Comparison of ENCODE assay signal across 17 mouse cellular contexts in the genomic region with DNA sequence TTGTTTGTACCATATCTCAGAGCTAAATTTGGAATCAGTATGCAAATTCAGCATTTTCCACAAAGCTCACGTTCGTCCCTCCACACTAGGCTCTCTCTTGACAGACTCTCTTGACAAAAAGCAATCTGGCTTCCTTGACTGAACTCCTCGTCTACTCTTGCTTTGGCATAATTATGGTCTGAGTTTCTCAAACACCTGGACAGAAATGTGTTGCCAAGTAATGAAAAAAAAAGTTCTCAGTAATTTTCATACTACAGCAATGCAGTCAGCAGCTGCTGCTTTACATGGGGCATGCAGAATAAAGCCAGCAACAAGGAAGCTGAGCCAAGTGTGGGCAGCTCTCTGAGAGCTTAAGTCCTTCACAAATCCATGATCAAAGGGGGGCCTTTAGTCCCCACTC.
A peak's percentile ranks its signal among the peaks of the same experiment; 100 is the strongest.
DNase-seq lines count a peak whose midpoint lies in the region; ATAC-seq and TF ChIP-seq lines count a peak whose summit lies in the region.
"Had no signal": no experiment of that assay in that cellular context is flagged by ENCODE, and none has a peak within 500 bp of the region (broad histone marks: within the 10 kb centered on the region; RNA-seq: fewer than 3 reads in every experiment).

No protein-coding gene starts in this region.

- WGBS in embryonic facial prominence, embryonic 14.5 days, result 49% methylated on average over 3 of the region's 3 CpGs
- WGBS in embryonic facial prominence, embryonic 10.5 days, result 75% methylated on average over 3 of the region's 3 CpGs
- WGBS in midbrain, postnatal 0 days, result 43% methylated on average over 3 of the region's 3 CpGs
- WGBS in midbrain, embryonic 13.5 days, result 49% methylated on average over 3 of the region's 3 CpGs

- no peaks in the 10 kb centered on the region for H3K4me1 ChIP-seq in embryonic facial prominence, embryonic 14.5 days (ENCODE audit: control insufficient read depth, insufficient read depth, low read length)
- H3K4me1 ChIP-seq in embryonic facial prominence, embryonic 10.5 days, result no peaks in the 10 kb centered on the region
- no peaks in the 10 kb centered on the region for H3K4me1 ChIP-seq in midbrain, postnatal 0 days (ENCODE audit: insufficient read depth, low read length)
- H3K4me1 ChIP-seq in midbrain, embryonic 13.5 days (replicated peaks), result no peaks in the 10 kb centered on the region
- H3K4me1 ChIP-seq: embryonic facial prominence, embryonic 15.5 days; hindbrain, embryonic 10.5 days had no signal

- no peaks in the 10 kb centered on the region for H3K27me3 ChIP-seq in embryonic facial prominence, embryonic 14.5 days (replicated peaks; ENCODE audit: control insufficient read depth, insufficient read depth, low read length)
- H3K27me3 ChIP-seq in embryonic facial prominence, embryonic 10.5 days (replicated peaks; ENCODE audit: low read depth, poor library complexity, severe bottlenecking), result no peaks in the 10 kb centered on the region
- no peaks in the 10 kb centered on the region for H3K27me3 ChIP-seq in midbrain, postnatal 0 days (ENCODE audit: insufficient read depth, low read length)
- no peaks in the 10 kb centered on the region for H3K27me3 ChIP-seq in midbrain, embryonic 13.5 days
- H3K27me3 ChIP-seq: embryonic facial prominence, embryonic 15.5 days had no signal

- no peak overlapping the region for H3K9ac ChIP-seq in embryonic facial prominence, embryonic 14.5 days (ENCODE audit: low read depth, low read length)
- no peak overlapping the region for H3K9ac ChIP-seq in midbrain, postnatal 0 days (replicated peaks; ENCODE audit: low read length, poor library complexity, severe bottlenecking)
- no peak overlapping the region for H3K9ac ChIP-seq in midbrain, embryonic 13.5 days (replicated peaks)
- H3K9ac ChIP-seq: embryonic facial prominence, embryonic 15.5 days had no signal

- intact Hi-C loops in left cerebral cortex, postnatal 25 days (cut with DNase I), result no loop called here

- no peak overlapping the region for H3K4me3 ChIP-seq in embryonic facial prominence, embryonic 14.5 days (ENCODE audit: low read depth, low read length)
- H3K4me3 ChIP-seq in embryonic facial prominence, embryonic 10.5 days, result no peak overlapping the region
- H3K4me3 ChIP-seq in midbrain, postnatal 0 days (ENCODE audit: low read depth, low read length), result no peak overlapping the region
- H3K4me3 ChIP-seq in midbrain, embryonic 13.5 days (replicated peaks), result no peak overlapping the region
- H3K4me3 ChIP-seq: embryonic facial prominence, embryonic 15.5 days; hindbrain, embryonic 10.5 days had no signal

- peak; percentile 50 for DNase-seq in embryonic facial prominence, embryonic 14.5 days (ENCODE audit: low spot score)
- DNase-seq in embryonic facial prominence, embryonic 10.5 days (ENCODE audit: low spot score), result no peak
- peak; percentile 41 for DNase-seq in midbrain, postnatal 0 days (ENCODE audit: low spot score)
- DNase-seq in left cerebral cortex, postnatal 25 days (ENCODE audit: low spot score in 2 of 2), result peak; percentile 9 to 71
- DNase-seq in telencephalon, adult 2 months (ENCODE audit: low read depth, low spot score), result peak; percentile 52
- no peak for DNase-seq in lung, postnatal 4 days
- no peak for DNase-seq in thymus, postnatal 14 days
- DNase-seq: adrenal gland, postnatal 36 days; cerebellum, adult 11 months; kidney, postnatal 10 days; lung, adult 2 months; midbrain, embryonic 14.5 days; thymus, postnatal 4 days had no signal

- no peak for ATAC-seq in embryonic facial prominence, embryonic 14.5 days (ENCODE audit: low read depth)
- no peak for ATAC-seq in midbrain, postnatal 0 days (ENCODE audit: low FRiP score)
- no peak for ATAC-seq in midbrain, embryonic 13.5 days

- H3K9me3 ChIP-seq in embryonic facial prominence, embryonic 14.5 days (ENCODE audit: control insufficient read depth, low read length), result no peaks in the 10 kb centered on the region
- no peaks in the 10 kb centered on the region for H3K9me3 ChIP-seq in embryonic facial prominence, embryonic 10.5 days
- no peaks in the 10 kb centered on the region for H3K9me3 ChIP-seq in midbrain, postnatal 0 days (ENCODE audit: low read length)
- no peaks in the 10 kb centered on the region for H3K9me3 ChIP-seq in midbrain, embryonic 13.5 days
- H3K9me3 ChIP-seq: embryonic facial prominence, embryonic 15.5 days; hindbrain, embryonic 10.5 days had no signal

- no peak for TF ChIP-seq CTCF in midbrain, postnatal 0 days (IDR thresholded peaks at IDR 0.05)

- no peak overlapping the region for H3K4me2 ChIP-seq in embryonic facial prominence, embryonic 14.5 days (ENCODE audit: low read depth, low read length)
- H3K4me2 ChIP-seq in midbrain, postnatal 0 days (ENCODE audit: low read depth, low read length, poor library complexity, severe bottlenecking), result no peak overlapping the region
- H3K4me2 ChIP-seq in midbrain, embryonic 13.5 days (replicated peaks), result no peak overlapping the region
- H3K4me2 ChIP-seq: embryonic facial prominence, embryonic 15.5 days had no signal

- no peak overlapping the region for H3K27ac ChIP-seq in embryonic facial prominence, embryonic 14.5 days (replicated peaks; ENCODE audit: low read depth, low read length)
- H3K27ac ChIP-seq in embryonic facial prominence, embryonic 10.5 days (replicated peaks), result no peak overlapping the region
- no peak overlapping the region for H3K27ac ChIP-seq in midbrain, postnatal 0 days (ENCODE audit: low read depth, low read length)
- H3K27ac ChIP-seq in midbrain, embryonic 13.5 days, result no peak overlapping the region
- H3K27ac ChIP-seq: embryonic facial prominence, embryonic 15.5 days; hindbrain, embryonic 10.5 days; macrophage had no signal

- H3K36me3 ChIP-seq in embryonic facial prominence, embryonic 14.5 days (ENCODE audit: control insufficient read depth, insufficient read depth, low read length), result no peaks in the 10 kb centered on the region
- no peaks in the 10 kb centered on the region for H3K36me3 ChIP-seq in embryonic facial prominence, embryonic 10.5 days (replicated peaks)
- no peaks in the 10 kb centered on the region for H3K36me3 ChIP-seq in midbrain, postnatal 0 days (ENCODE audit: insufficient read depth, low read length)
- H3K36me3 ChIP-seq in midbrain, embryonic 13.5 days, result no peaks in the 10 kb centered on the region
- H3K36me3 ChIP-seq: embryonic facial prominence, embryonic 15.5 days; hindbrain, embryonic 10.5 days had no signal

Comparison
In these comparisons a context has a peak if more than half of its experiments do, and no peak if none do; other contexts are left out.
1. DNase-seq: peak in embryonic facial prominence, embryonic 14.5 days (single experiment), midbrain, postnatal 0 days (single experiment), left cerebral cortex, postnatal 25 days (2 of 2) and telencephalon, adult 2 months (single experiment); none in embryonic facial prominence, embryonic 10.5 days (single experiment), lung, postnatal 4 days (0 of 2) and thymus, postnatal 14 days (single experiment).